Mouse (Mus musculus): ENCODE data around the gene Eif2s3y.

Eif2s3y gene

GRCm38 (mm10) chrY:1009882-1010751, at the start of gene Eif2s3y:
Eif2s3y (plus strand) TSS chrY:1010543.
- in situ Hi-C loops (cut with MboI) = loop anchor here (10.0 kb wide), 3 partner anchors 105 to 275 kb away; partner anchors contain the start of genes Ddx3y and Uty
